Mouse (Mus musculus) adrenal gland, postnatal 0 days (tissue): ENCODE measurements around the gene Fcgr2b. TPM values are rescaled to one million over a fixed set of nuclear protein-coding genes. Genes with fewer than 3 reads are reported as not detected.

Experiments
- polyA plus RNA-seq: library from polyadenylated mRNA; unstranded; fragments of >200 nt; fragmentation: Nextera tagmentation; extraction: Ambion mirVana; gene quantifications from 2 replicates; pipeline ENCODE4 v1.2.1, GENCODE M21; 2015

The Fcgr2b gene
- polyA plus RNA-seq: 12.9 and 15.4 TPM in 2 replicates

GRCm38 (mm10) chr1:170976447-170976846 is at the start of gene Fcgr2b:
TSS of gene Fcgr2b (minus strand) at chr1:170976547.

GRCm38 (mm10) chr1:171018737-171019136 is 42.4 kb upstream of the Fcgr2b start, which contains the start of gene Fcgr4:
TSS of gene Fcgr4 (plus strand) at chr1:171018920.

GRCm38 (mm10) chr1:170927378-170927777 is 49.0 kb downstream of the Fcgr2b start, which contains the start of gene Fcrla:
TSS of gene Fcrla (minus strand) at chr1:170927583.

GRCm38 (mm10) chr1:170912891-170913615 is 63.3 kb downstream of the Fcgr2b start, which contains the start of gene Fcrlb:
TSS of gene Fcrlb (minus strand) at chr1:170912941.

Other genes starting within 250 kb of the Fcgr2b start
- 4.6 and 7.1 TPM in 2 replicates for gene Atf6, start 108.8 kb downstream of the Fcgr2b start, polyA plus RNA-seq
- 1.9 and 2.2 TPM in 2 replicates for gene Gm26620, start 91.5 kb downstream of the Fcgr2b start, polyA plus RNA-seq
- 43.7 and 46.4 TPM in 2 replicates for gene Dusp12, start 91.0 kb downstream of the Fcgr2b start, polyA plus RNA-seq
- gene Fcrlb, start 63.6 kb downstream of the Fcgr2b start, polyA plus RNA-seq: 0.35 TPM in 1 of 2 replicates, not detected in the other
- 0.25 and 0.68 TPM in 2 replicates for gene Fcrla, start 49.0 kb downstream of the Fcgr2b start, polyA plus RNA-seq
- 5.6 and 6.3 TPM in 2 replicates for gene Fcgr4, start 42.4 kb upstream of the Fcgr2b start, polyA plus RNA-seq
- gene Fcgr3, start 88.4 kb upstream of the Fcgr2b start, polyA plus RNA-seq: 42.6 and 55.1 TPM in 2 replicates
- 4.1 and 7.5 TPM in 2 replicates for gene Cfap126, start 137.4 kb upstream of the Fcgr2b start, polyA plus RNA-seq
- 198 and 253 TPM in 2 replicates for gene Sdhc, start 174.1 kb upstream of the Fcgr2b start, polyA plus RNA-seq
- 9.0 and 16.4 TPM in 2 replicates for gene Mpz, start 174.2 kb upstream of the Fcgr2b start, polyA plus RNA-seq
- gene Pcp4l1, start 219.7 kb upstream of the Fcgr2b start, polyA plus RNA-seq: 6.8 and 12.3 TPM in 2 replicates
- gene Nr1i3, start 237.4 kb upstream of the Fcgr2b start, polyA plus RNA-seq: 1.7 and 2.5 TPM in 2 replicates
- gene Tomm40l, start 246.0 kb upstream of the Fcgr2b start, polyA plus RNA-seq: 24.7 and 27.6 TPM in 2 replicates
- gene Apoa2, start 248.5 kb upstream of the Fcgr2b start, polyA plus RNA-seq: 476 and 741 TPM in 2 replicates